Mouse (Mus musculus): ENCODE data around the gene Tgfbr2.

- TF ChIP-seq GATA1 (IDR thresholded peaks at IDR 0.05; ENCODE audit: low read length): no peak
- no peak for TF ChIP-seq TAL1 (IDR thresholded peaks at IDR 0.05; ENCODE audit: low read length)
Measured at GRCm38 (mm10) chr9:116217099-116217498, 41.9 kb upstream of the Tgfbr2 start.

Measured in erythroblast, embryonic 14.5 days (primary cell).